Mouse (Mus musculus) bone marrow, adult 2 months (tissue): ENCODE measurements at regions not wholly inside any gene's neighbourhood (a gene's known extent, or its start where the extent isn't known, plus 50 kb on each side); places are given as distances from the start of the nearest gene placed in this dataset.
"Not testable (repeated sequence)": the region's sequence is repeated elsewhere in the genome, so short reads cannot be mapped to it uniquely, and the experiment has no call there.

Experiments
- H3K27ac ChIP-seq: fragments of 200-500 bp; 2 replicates; pipeline ENCODE4 v1.5.1; 2012; ENCODE audit warnings: low read depth, mild to moderate bottlenecking, control low read depth, inconsistent platforms, low read length; ENCODE audit not compliant: control insufficient read depth, poor library complexity, insufficient read depth
- H3K4me1 ChIP-seq: fragments of 200-500 bp; 2 replicates; pipeline ENCODE4 v1.6.1; 2011; ENCODE audit warnings: low read length; ENCODE audit not compliant: control insufficient read depth, insufficient read depth
- H3K4me3 ChIP-seq: fragments of 200-500 bp; replicated peaks from 2 replicates; pipeline ENCODE3; 2011; ENCODE audit warnings: mild to moderate bottlenecking, low read depth, low read length, control low read depth; ENCODE audit not compliant: control insufficient read depth
- CTCF ChIP-seq: fragments of 200-500 bp; IDR thresholded peaks from 2 replicates; pipeline ENCODE4 v1.5.1; 2011; ENCODE audit warnings: low read length, control low read depth; ENCODE audit not compliant: control insufficient read depth, insufficient read depth
- POLR2A ChIP-seq: fragments of 200-500 bp; IDR thresholded peaks from 2 replicates; pipeline ENCODE4 v1.6.1; 2011; ENCODE audit warnings: low read depth, mild to moderate bottlenecking, control low read depth, low read length, borderline replicate concordance; ENCODE audit not compliant: control insufficient read depth
- WGBS: fragments of 180-500 bp; shearing (Covaris S2); methylation state at CpG from one replicate; pipeline ENCODE4 v1.1.7; 2018; 5-methylcytosine and 5-hydroxymethylcytosine counted together

- 64% methylated on average over 2 of the region's 3 CpGs for WGBS
- not testable (repeated sequence) for H3K4me1 ChIP-seq, H3K4me3 ChIP-seq
Measured at GRCm38 (mm10) chr8:20057626-20058025, 154.4 kb downstream of the Gm31371 start.

DNA sequence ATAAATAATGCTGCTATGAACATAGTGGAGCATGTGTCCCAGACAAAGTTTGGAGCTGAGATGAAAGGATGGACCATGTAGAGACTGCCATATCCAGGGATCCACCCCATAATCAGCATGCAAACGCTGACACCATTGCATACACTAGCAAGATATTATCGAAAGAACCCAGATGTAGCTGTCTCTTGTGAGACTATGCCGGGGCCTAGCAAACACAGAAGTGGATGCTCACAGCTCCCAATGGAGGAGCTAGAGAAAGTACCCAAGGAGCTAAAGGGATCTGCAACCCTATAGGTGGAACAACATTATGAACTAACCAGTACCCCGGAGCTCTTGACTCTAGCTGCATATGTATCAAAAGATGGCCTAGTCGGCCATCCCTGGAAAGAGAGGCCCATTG is 194.9 kb downstream of the Gm31371 start:
- H3K27ac ChIP-seq, H3K4me1 ChIP-seq: not testable (repeated sequence)
- WGBS = 73% methylated on average over 5 of the region's 5 CpGs

More at GRCm38 (mm10) chr8:20057626-20058025, 154.4 kb downstream of the Gm31371 start:
- not testable (repeated sequence) for H3K27ac ChIP-seq

GRCm38 (mm10) chr8:20100241-20100640 is 197.0 kb downstream of the Gm31371 start:
- H3K4me3 ChIP-seq, H3K4me1 ChIP-seq, H3K27ac ChIP-seq: not testable (repeated sequence)
- no CpG with 5 or more reads among the region's 1 CpGs for WGBS

More for the DNA sequence above, 194.9 kb downstream of the Gm31371 start:
- H3K4me3 ChIP-seq = not testable (repeated sequence)

- H3K4me1 ChIP-seq, H3K27ac ChIP-seq, H3K4me3 ChIP-seq: not testable (repeated sequence)
- no CpG with 5 or more reads among the region's 2 CpGs for WGBS
Measured at GRCm38 (mm10) chr8:20102374-20102773, 199.2 kb downstream of the Gm31371 start.

GRCm38 (mm10) chr8:20107154-20107553 is 204.0 kb downstream of the Gm31371 start:
- H3K4me1 ChIP-seq, H3K4me3 ChIP-seq, H3K27ac ChIP-seq: not testable (repeated sequence)
- WGBS = 71% methylated on average over 1 of the region's 2 CpGs

DNA sequence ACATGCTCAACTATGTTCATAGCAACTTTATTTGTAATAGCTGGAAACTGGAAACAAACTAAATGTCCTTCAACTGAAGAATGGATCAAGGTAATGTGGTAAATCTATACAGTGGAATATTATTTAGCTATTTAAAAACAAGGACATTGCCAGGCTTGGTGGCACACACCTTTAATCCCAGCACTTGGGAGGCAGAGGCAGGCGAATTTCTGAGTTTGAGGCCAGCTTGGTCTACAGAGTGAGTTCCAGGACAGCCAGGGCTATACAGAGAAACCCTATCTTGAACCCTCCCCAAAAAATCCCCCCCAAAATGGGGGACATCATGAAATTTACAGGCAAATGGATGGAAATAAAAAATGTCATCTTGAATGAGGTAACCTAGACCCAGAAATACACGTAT is 213.6 kb downstream of the Gm31371 start:
- 68% methylated on average over 2 of the region's 2 CpGs for WGBS
- not testable (repeated sequence) for H3K4me1 ChIP-seq, H3K4me3 ChIP-seq, H3K27ac ChIP-seq

GRCm38 (mm10) chr8:20119581-20119980 is 216.4 kb downstream of the Gm31371 start:
- not testable (repeated sequence) for H3K27ac ChIP-seq, H3K4me3 ChIP-seq, H3K4me1 ChIP-seq
- 76% methylated on average over 4 of the region's 4 CpGs for WGBS

DNA sequence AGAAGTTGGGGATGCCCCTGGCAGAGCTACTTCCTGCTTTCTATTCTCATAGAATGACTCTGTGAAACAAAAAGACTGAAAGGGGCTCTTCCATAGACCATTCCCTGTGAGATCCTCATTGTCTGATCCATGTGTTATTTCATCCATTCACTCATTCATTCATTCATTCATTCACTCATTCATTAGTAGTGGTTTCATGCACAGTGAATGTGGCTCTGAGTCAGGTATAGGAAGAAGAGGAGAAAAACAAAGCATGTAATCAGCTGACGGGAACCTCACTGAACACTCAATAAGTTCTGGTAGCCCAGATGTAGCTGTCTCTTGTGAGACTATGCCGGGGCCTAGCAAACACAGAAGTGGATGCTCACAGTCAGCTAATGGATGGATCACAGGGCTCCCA is 217.0 kb downstream of the Gm31371 start:
- H3K4me3 ChIP-seq, H3K27ac ChIP-seq, H3K4me1 ChIP-seq: not testable (repeated sequence)
- WGBS = 88% methylated on average over 2 of the region's 2 CpGs

- not testable (repeated sequence) for H3K4me3 ChIP-seq, H3K4me1 ChIP-seq, H3K27ac ChIP-seq
- 84% methylated on average over 10 of the region's 11 CpGs for WGBS
Measured at GRCm38 (mm10) chr8:20121391-20121909, 218.3 kb downstream of the Gm31371 start.

- not testable (repeated sequence) for H3K4me3 ChIP-seq, H3K4me1 ChIP-seq
- peak overlapping the region; percentile 64 for H3K27ac ChIP-seq
- TF ChIP-seq POLR2A = peak; percentile 68; the same call in 1 of the 2 replicates
- peak; percentile 49; the same call in 1 of the 2 replicates for TF ChIP-seq CTCF
- 9% methylated on average over 70 of the region's 72 CpGs for WGBS
Measured at GRCm38 (mm10) chr8:20122067-20122925, 219.1 kb downstream of the Gm31371 start.

- H3K4me3 ChIP-seq, H3K27ac ChIP-seq, H3K4me1 ChIP-seq: not testable (repeated sequence)
- 82% methylated on average over 5 of the region's 5 CpGs for WGBS
Measured at GRCm38 (mm10) chr8:20123545-20123944, 220.4 kb downstream of the Gm31371 start.

- not testable (repeated sequence) for H3K4me3 ChIP-seq, H3K27ac ChIP-seq, H3K4me1 ChIP-seq
- WGBS = 45% methylated on average over 1 of the region's 1 CpGs
Measured at GRCm38 (mm10) chr8:20135626-20136025, 227.4 kb downstream of the Gm15319 start.

DNA sequence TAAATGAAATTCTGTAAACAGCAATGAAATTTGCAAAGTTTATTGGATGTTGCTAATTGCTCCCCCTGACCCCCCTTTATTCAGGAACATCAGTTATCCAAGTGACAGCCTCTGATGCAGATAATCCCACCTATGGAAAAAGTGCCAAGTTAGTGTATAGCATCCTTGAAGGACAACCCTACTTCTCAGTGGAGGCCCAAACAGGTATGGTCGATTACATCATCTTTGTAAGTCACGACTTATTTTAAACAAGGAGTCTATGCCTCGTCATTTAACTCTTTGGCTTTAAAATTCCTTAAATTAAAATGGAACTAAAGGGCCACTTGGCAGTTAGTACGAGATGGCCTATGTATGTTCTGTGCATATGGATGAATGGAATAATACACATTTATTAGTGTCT is 217.6 kb downstream of the Gm15319 start:
- H3K4me3 ChIP-seq, H3K27ac ChIP-seq, H3K4me1 ChIP-seq: not testable (repeated sequence)
- 77% methylated on average over 4 of the region's 4 CpGs for WGBS
